16 mouse cellular contexts compared by ENCODE assay signal in the genomic region with DNA sequence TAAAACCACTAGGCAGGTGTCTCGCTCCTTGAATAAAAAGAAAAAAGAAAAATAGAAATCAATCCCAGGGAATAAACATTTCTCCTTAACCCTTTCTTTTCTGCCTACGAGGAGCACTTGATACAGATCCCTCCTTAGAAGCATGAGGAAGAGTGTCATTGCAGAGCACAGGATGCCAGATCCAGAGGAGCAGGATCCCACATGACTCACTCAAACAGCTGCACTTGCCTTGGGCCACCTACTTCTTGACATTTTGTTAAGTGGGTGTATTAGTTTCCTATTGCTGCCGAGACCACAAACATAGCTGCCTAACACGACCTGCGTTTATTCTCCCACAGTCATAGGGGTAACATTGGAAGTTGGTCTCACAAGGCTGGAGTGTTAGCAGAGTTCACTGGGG.
"Had no signal": no experiment of that assay in that cellular context is flagged by ENCODE, and none has a peak within 500 bp of the region (broad histone marks: within the 10 kb centered on the region; RNA-seq: fewer than 3 reads in every experiment).

No protein-coding gene starts in this region.

- H3K4me3 ChIP-seq: midbrain, embryonic 10.5 days; midbrain, embryonic 12.5 days; neural tube, embryonic 12.5 days had no signal

- H3K4me1 ChIP-seq: neural tube, embryonic 12.5 days had no signal

- DNase-seq: lung, adult 18-20 months; lung, embryonic 14.5 days; lung, postnatal 10 days; lung, postnatal 4 days; midbrain, embryonic 14.5 days; retina, postnatal 1 day; right cerebral cortex, postnatal 14 days; right cerebral cortex, postnatal 4 days; spleen, adult 18-20 months; thymus, adult 18-20 months; thymus, postnatal 14 days; thymus, postnatal 36 days had no signal

- ATAC-seq: midbrain, embryonic 16.5 days had no signal

- H3K27ac ChIP-seq: midbrain, embryonic 10.5 days; midbrain, embryonic 12.5 days; neural tube, embryonic 12.5 days had no signal

- H3K4me2 ChIP-seq: lung, embryonic 14.5 days; midbrain, embryonic 12.5 days; neural tube, embryonic 12.5 days had no signal

- H3K27me3 ChIP-seq: midbrain, embryonic 12.5 days; neural tube, embryonic 12.5 days had no signal

- H3K9ac ChIP-seq: lung, embryonic 14.5 days; midbrain, embryonic 12.5 days; neural tube, embryonic 12.5 days had no signal

- H3K36me3 ChIP-seq: midbrain, embryonic 10.5 days; midbrain, embryonic 12.5 days; neural tube, embryonic 12.5 days had no signal
